Mouse (Mus musculus) neural tube, embryonic 13.5 days (tissue): ENCODE measurements around the gene Jpt2. TPM values are rescaled to one million over a fixed set of nuclear protein-coding genes. Genes with fewer than 3 reads are reported as not detected.

Experiments
- ATAC-seq: fragments of 200-750 bp; cut with Nextera tagmentation; 2 replicates; pipeline ENCODE4 v1.8.0; 2017; ENCODE audit warnings: low read depth, mild to moderate bottlenecking, moderate TSS enrichment, moderate library complexity
- H3K27ac ChIP-seq: fragments of 300-500 bp; sonication (generic); replicated peaks from 2 replicates; pipeline ENCODE4 v1.5.1; 2015; ENCODE audit warnings: moderate library complexity, mild to moderate bottlenecking, inconsistent platforms
- H3K27me3 ChIP-seq: fragments of 300-500 bp; sonication (generic); 2 replicates; pipeline ENCODE4 v1.6.1; 2015; ENCODE audit warnings: mild to moderate bottlenecking, inconsistent platforms
- H3K36me3 ChIP-seq: fragments of 300-500 bp; sonication (generic); 2 replicates; pipeline ENCODE4 v1.6.1; 2015; ENCODE audit warnings: mild to moderate bottlenecking, inconsistent platforms
- H3K4me1 ChIP-seq: fragments of 300-500 bp; sonication (generic); replicated peaks from 2 replicates; pipeline ENCODE4 v1.6.1; 2015; ENCODE audit warnings: inconsistent platforms
- H3K4me2 ChIP-seq: fragments of 300-500 bp; sonication (generic); 2 replicates; pipeline ENCODE4 v1.6.1; 2015; ENCODE audit warnings: inconsistent platforms, mild to moderate bottlenecking, moderate library complexity
- H3K4me3 ChIP-seq: fragments of 300-500 bp; sonication (generic); 2 replicates; pipeline ENCODE4 v1.5.1; 2015; ENCODE audit warnings: mild to moderate bottlenecking, inconsistent platforms
- H3K9ac ChIP-seq: fragments of 300-500 bp; sonication (generic); 2 replicates; pipeline ENCODE4 v1.6.1; 2015; ENCODE audit warnings: moderate library complexity, mild to moderate bottlenecking, inconsistent platforms
- H3K9me3 ChIP-seq: fragments of 300-500 bp; sonication (generic); 2 replicates; pipeline ENCODE4 v1.6.1; 2016; ENCODE audit warnings: inconsistent platforms
- WGBS: fragments of 180-500 bp; shearing (Covaris S2); methylation state at CpG from one replicate; pipeline ENCODE4 v1.1.7; 2015; 5-methylcytosine and 5-hydroxymethylcytosine counted together
- polyA plus RNA-seq: library from polyadenylated mRNA; unstranded; fragments of >200 nt; fragmentation: Nextera tagmentation; extraction: Ambion mirVana; gene quantifications from 2 replicates; pipeline ENCODE4 v1.2.1, GENCODE M21; 2015

Jpt2 gene
- polyA plus RNA-seq, 1 experiment from 2014 or later = 100 TPM

GRCm38 (mm10) chr17:24902671-24903474 is 57.6 kb downstream of the Jpt2 start:
- WGBS = 69% methylated on average over 9 of the region's 9 CpGs
- H3K4me1 ChIP-seq = peaks cover 8% of the 10 kb centered on the region
- H3K4me3 ChIP-seq = no peak overlapping the region
- H3K27ac ChIP-seq = no peak overlapping the region
- H3K36me3 ChIP-seq = peaks cover 100% of the 10 kb centered on the region
- no peak overlapping the region for H3K4me2 ChIP-seq
- H3K9ac ChIP-seq = no peak overlapping the region
- H3K27me3 ChIP-seq = no peaks in the 10 kb centered on the region
- no peak for ATAC-seq
- H3K9me3 ChIP-seq = no peaks in the 10 kb centered on the region

- 95% methylated on average over 5 of the region's 5 CpGs for WGBS
- no peaks in the 10 kb centered on the region for H3K9me3 ChIP-seq
- H3K36me3 ChIP-seq = peaks cover 100% of the 10 kb centered on the region
- no peak overlapping the region for H3K4me3 ChIP-seq
- no peak for ATAC-seq
- H3K27ac ChIP-seq = no peak overlapping the region
- H3K9ac ChIP-seq = no peak overlapping the region
- H3K4me1 ChIP-seq = peaks cover 15% of the 10 kb centered on the region
- no peaks in the 10 kb centered on the region for H3K27me3 ChIP-seq
- H3K4me2 ChIP-seq = no peak overlapping the region
Measured at GRCm38 (mm10) chr17:24902124-24902523, 58.4 kb downstream of the Jpt2 start.

- Histone ChIP-seq H3K4me2 (no peak overlapping the region), H3K36me3 (peaks cover 80% of the 10 kb centered on the region), H3K27ac (no peak overlapping the region), H3K9ac (no peak overlapping the region), H3K4me3 (no peak overlapping the region), H3K27me3 (no peaks in the 10 kb centered on the region), H3K9me3 (no peaks in the 10 kb centered on the region), H3K4me1 (peaks cover 33% of the 10 kb centered on the region)
- WGBS = 94% methylated on average over 6 of the region's 6 CpGs
- no peak for ATAC-seq
Measured at GRCm38 (mm10) chr17:24900014-24900413, 60.5 kb downstream of the Jpt2 start.

- peaks cover 38% of the 10 kb centered on the region for H3K4me1 ChIP-seq
- no peak overlapping the region for H3K27ac ChIP-seq
- peaks cover 72% of the 10 kb centered on the region for H3K36me3 ChIP-seq
- H3K4me2 ChIP-seq = no peak overlapping the region
- no peaks in the 10 kb centered on the region for H3K9me3 ChIP-seq
- no peak overlapping the region for H3K9ac ChIP-seq
- H3K4me3 ChIP-seq = no peak overlapping the region
- H3K27me3 ChIP-seq = no peaks in the 10 kb centered on the region
- no peak for ATAC-seq
- WGBS = 90% methylated on average over 5 of the region's 5 CpGs
Measured at GRCm38 (mm10) chr17:24899153-24899552, 61.3 kb downstream of the Jpt2 start.

- H3K9me3 ChIP-seq = no peaks in the 10 kb centered on the region
- peaks cover 47% of the 10 kb centered on the region for H3K4me1 ChIP-seq
- H3K4me2 ChIP-seq = peak overlapping the region; percentile 100
- 88% methylated on average over 4 of the region's 4 CpGs for WGBS
- no peak for ATAC-seq
- no peak overlapping the region for H3K27ac ChIP-seq
- peak overlapping the region; percentile 85; the same call in 1 of the 2 replicates for H3K4me3 ChIP-seq
- H3K27me3 ChIP-seq = no peaks in the 10 kb centered on the region
- H3K36me3 ChIP-seq = peaks cover 67% of the 10 kb centered on the region
- H3K9ac ChIP-seq = peak overlapping the region; percentile 95
Measured at GRCm38 (mm10) chr17:24898041-24898854, 62.2 kb downstream of the Jpt2 start.

GRCm38 (mm10) chr17:24897600-24897999 is 62.9 kb downstream of the Jpt2 start:
- Histone ChIP-seq H3K27me3 (no peaks in the 10 kb centered on the region), H3K4me3 (peak overlapping the region; percentile 85), H3K9me3 (no peaks in the 10 kb centered on the region), H3K27ac (no peak overlapping the region), H3K4me2 (peak overlapping the region; percentile 100), H3K9ac (peak overlapping the region; percentile 95), H3K36me3 (peaks cover 67% of the 10 kb centered on the region), H3K4me1 (peaks cover 52% of the 10 kb centered on the region)
- WGBS = 80% methylated on average over 4 of the region's 4 CpGs
- no peak for ATAC-seq

GRCm38 (mm10) chr17:24896993-24897269 is 63.6 kb downstream of the Jpt2 start:
- peaks cover 67% of the 10 kb centered on the region for H3K36me3 ChIP-seq
- 34% methylated on average over 11 of the region's 11 CpGs for WGBS
- peak overlapping the region; percentile 95 for H3K9ac ChIP-seq
- no peaks in the 10 kb centered on the region for H3K27me3 ChIP-seq
- peak overlapping the region; percentile 88 for H3K27ac ChIP-seq
- H3K9me3 ChIP-seq = no peaks in the 10 kb centered on the region
- ATAC-seq = peak; percentile 1; the same call in 1 of the 2 replicates
- H3K4me3 ChIP-seq = peak overlapping the region; percentile 85
- H3K4me1 ChIP-seq = peaks cover 52% of the 10 kb centered on the region
- peak overlapping the region; percentile 100 for H3K4me2 ChIP-seq

- Histone ChIP-seq H3K27me3 (no peaks in the 10 kb centered on the region), H3K27ac (peak within 1 kb of the TSS; percentile 88), H3K4me2 (peak within 1 kb of the TSS; percentile 100), H3K9me3 (no peaks in the 10 kb centered on the region), H3K36me3 (peaks cover 67% of the 10 kb centered on the region), H3K4me1 (peaks cover 52% of the 10 kb centered on the region), H3K9ac (peak within 1 kb of the TSS; percentile 95), H3K4me3 (peak within 1 kb of the TSS; percentile 85)
- ATAC-seq = peak; percentile 70
- 1% methylated on average over 50 of the region's 50 CpGs for WGBS
Measured at GRCm38 (mm10) chr17:24896241-24896992, 64.1 kb downstream of the Jpt2 start, which contains the start of gene Nme3. Gene Nme3 (plus strand): TSS chr17:24896500.

GRCm38 (mm10) chr17:24895571-24896240 is 64.8 kb downstream of the Jpt2 start:
- Histone ChIP-seq H3K4me3 (peak overlapping the region; percentile 85), H3K36me3 (peaks cover 67% of the 10 kb centered on the region), H3K9me3 (no peaks in the 10 kb centered on the region), H3K4me1 (peaks cover 52% of the 10 kb centered on the region), H3K27ac (peak overlapping the region; percentile 88), H3K9ac (peak overlapping the region; percentile 95), H3K4me2 (peak overlapping the region; percentile 100), H3K27me3 (no peaks in the 10 kb centered on the region)
- WGBS = 8% methylated on average over 23 of the region's 23 CpGs
- 0 out of 2 replicates have a peak, but pooled peaks have one; percentile 10 for ATAC-seq

GRCm38 (mm10) chr17:24894995-24895547 is 65.4 kb downstream of the Jpt2 start, which contains the start of the genes Eme2 and Mrps34:
Gene Eme2 (minus strand): TSS chr17:24895087.
Gene Mrps34 (plus strand): TSS chr17:24895116.
- peak within 1 kb of the TSS; percentile 85 for H3K4me3 ChIP-seq

More at GRCm38 (mm10) chr17:24894995-24895547, 65.4 kb downstream of the Jpt2 start, which contains the start of the genes Eme2 and Mrps34:
- WGBS = under 1% methylated on average over 62 of the region's 62 CpGs
- Histone ChIP-seq H3K4me2 (peak within 1 kb of the TSS; percentile 100), H3K27ac (peak within 1 kb of the TSS; percentile 88), H3K9me3 (no peaks in the 10 kb centered on the region), H3K4me1 (peaks cover 52% of the 10 kb centered on the region), H3K9ac (peak within 1 kb of the TSS; percentile 95), H3K36me3 (peaks cover 67% of the 10 kb centered on the region), H3K27me3 (no peaks in the 10 kb centered on the region)
- peak; percentile 36; the same call in 1 of the 2 replicates for ATAC-seq
